Mouse (Mus musculus) E14TG2a.4 (cell line): ENCODE measurements at regions not wholly inside any gene's neighbourhood (a gene's known extent, or its start where the extent isn't known, plus 50 kb on each side); places are given as distances from the start of the nearest gene placed in this dataset.
"Not testable (repeated sequence)": the region's sequence is repeated elsewhere in the genome, so short reads cannot be mapped to it uniquely, and the experiment has no call there.

Source experiments
- H3K27me3 ChIP-seq: 2 replicates; pipeline ENCODE4 v1.6.1; 2014; ENCODE audit warnings: low read length, control low read depth; ENCODE audit not compliant: insufficient read depth
- H3K36me3 ChIP-seq: 2 replicates; pipeline ENCODE4 v1.6.1; 2014; ENCODE audit warnings: low read length, control low read depth; ENCODE audit not compliant: insufficient read depth
- H3K4me1 ChIP-seq: replicated peaks from 2 replicates; pipeline ENCODE4 v1.6.1; 2014; ENCODE audit warnings: low read depth, low read length, control low read depth
- H3K4me3 ChIP-seq: replicated peaks from 2 replicates; pipeline ENCODE4 v1.5.1; 2014; ENCODE audit warnings: mild to moderate bottlenecking, low read length
- H3K9me3 ChIP-seq: 2 replicates; pipeline ENCODE4 v1.6.1; 2014; ENCODE audit warnings: low read length, control low read depth
- CTCF ChIP-seq: conservative IDR thresholded peaks from 2 replicates; pipeline ENCODE4 v1.5.1; 2014; ENCODE audit warnings: low read length
- NANOG ChIP-seq: IDR thresholded peaks from 2 replicates; pipeline ENCODE4 v1.6.1; 2014; ENCODE audit warnings: borderline replicate concordance, low read length, mixed read lengths
- POU5F1 ChIP-seq: IDR thresholded peaks from 2 replicates; pipeline ENCODE4 v1.6.1; 2014; ENCODE audit warnings: low read length, borderline replicate concordance

- Histone ChIP-seq H3K36me3 (no peaks in the 10 kb centered on the region), H3K9me3 (no peaks in the 10 kb centered on the region), H3K4me1 (peaks cover 3% of the 10 kb centered on the region; the same call in 1 of the 2 replicates), H3K27me3 (no peaks in the 10 kb centered on the region), H3K4me3 (no peak overlapping the region)
- TF ChIP-seq POU5F1, result no peak
- TF ChIP-seq NANOG, result no peak
- TF ChIP-seq CTCF, result no peak
Measured at GRCm38 (mm10) chrX:93888480-93888879, 56.5 kb upstream of the Pdk3 start.

DNA sequence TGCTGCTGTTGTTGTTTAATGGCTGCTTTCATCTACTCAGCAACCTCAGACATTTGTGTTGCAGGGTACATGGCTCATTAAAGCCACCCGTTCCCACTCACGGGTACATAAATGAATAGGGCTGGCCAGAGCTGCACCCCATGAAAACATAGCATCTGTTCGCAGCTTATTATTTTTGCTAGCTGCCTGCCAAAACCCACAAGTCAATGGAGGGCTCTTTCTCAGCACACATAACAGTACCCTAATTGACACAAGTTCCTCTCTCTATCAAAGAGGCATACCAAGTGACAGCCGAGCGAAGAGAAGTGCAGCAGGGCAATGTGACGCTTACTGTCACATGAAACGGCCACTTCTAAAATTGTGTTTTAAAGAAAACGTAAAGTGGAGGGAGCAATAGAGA, 57.0 kb upstream of the Pdk3 start:
- no peak overlapping the region for H3K4me3 ChIP-seq
- H3K4me1 ChIP-seq, result peaks cover 3% of the 10 kb centered on the region; the same call in 1 of the 2 replicates
- TF ChIP-seq CTCF, result no peak
- TF ChIP-seq POU5F1, result no peak
- TF ChIP-seq NANOG, result no peak
- no peaks in the 10 kb centered on the region for H3K36me3 ChIP-seq
- no peaks in the 10 kb centered on the region for H3K27me3 ChIP-seq
- H3K9me3 ChIP-seq, result no peaks in the 10 kb centered on the region

DNA sequence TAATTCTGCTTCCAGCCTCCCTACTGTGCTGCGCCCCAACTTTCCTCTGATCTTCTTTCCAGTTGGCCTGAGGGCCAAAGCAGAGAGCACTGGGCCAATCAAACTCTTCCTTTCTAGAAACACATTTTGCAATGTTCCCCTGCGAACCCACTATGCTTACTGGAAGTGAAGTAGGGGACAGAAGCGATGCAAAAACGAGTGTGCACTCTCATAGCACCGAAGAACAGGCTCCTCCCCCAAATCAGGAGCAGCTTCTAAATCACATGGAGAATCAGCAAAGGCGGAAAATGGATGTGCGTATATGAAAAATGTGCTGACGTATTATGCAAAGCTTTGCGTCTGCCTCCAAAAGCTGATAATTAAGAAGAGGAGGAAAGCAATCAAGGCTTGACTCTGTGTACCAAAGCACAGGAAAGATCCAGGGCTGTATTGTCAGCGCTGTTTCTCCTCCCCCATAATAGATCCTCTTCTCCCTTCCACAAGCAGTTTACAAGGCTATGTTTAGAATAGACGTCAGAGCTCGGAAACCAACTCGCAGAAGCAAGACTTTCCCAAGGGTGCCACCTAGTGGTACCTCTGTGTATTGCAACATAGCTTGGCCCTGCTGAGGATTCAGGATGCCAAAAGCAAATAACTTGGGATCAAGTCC, 57.5 kb upstream of the Pdk3 start:
- Histone ChIP-seq H3K4me3 (no peak overlapping the region), H3K27me3 (no peaks in the 10 kb centered on the region), H3K36me3 (no peaks in the 10 kb centered on the region), H3K9me3 (no peaks in the 10 kb centered on the region), H3K4me1 (peaks cover 3% of the 10 kb centered on the region; the same call in 1 of the 2 replicates)
- TF ChIP-seq CTCF, result peak; percentile 74
- no peak for TF ChIP-seq NANOG

DNA sequence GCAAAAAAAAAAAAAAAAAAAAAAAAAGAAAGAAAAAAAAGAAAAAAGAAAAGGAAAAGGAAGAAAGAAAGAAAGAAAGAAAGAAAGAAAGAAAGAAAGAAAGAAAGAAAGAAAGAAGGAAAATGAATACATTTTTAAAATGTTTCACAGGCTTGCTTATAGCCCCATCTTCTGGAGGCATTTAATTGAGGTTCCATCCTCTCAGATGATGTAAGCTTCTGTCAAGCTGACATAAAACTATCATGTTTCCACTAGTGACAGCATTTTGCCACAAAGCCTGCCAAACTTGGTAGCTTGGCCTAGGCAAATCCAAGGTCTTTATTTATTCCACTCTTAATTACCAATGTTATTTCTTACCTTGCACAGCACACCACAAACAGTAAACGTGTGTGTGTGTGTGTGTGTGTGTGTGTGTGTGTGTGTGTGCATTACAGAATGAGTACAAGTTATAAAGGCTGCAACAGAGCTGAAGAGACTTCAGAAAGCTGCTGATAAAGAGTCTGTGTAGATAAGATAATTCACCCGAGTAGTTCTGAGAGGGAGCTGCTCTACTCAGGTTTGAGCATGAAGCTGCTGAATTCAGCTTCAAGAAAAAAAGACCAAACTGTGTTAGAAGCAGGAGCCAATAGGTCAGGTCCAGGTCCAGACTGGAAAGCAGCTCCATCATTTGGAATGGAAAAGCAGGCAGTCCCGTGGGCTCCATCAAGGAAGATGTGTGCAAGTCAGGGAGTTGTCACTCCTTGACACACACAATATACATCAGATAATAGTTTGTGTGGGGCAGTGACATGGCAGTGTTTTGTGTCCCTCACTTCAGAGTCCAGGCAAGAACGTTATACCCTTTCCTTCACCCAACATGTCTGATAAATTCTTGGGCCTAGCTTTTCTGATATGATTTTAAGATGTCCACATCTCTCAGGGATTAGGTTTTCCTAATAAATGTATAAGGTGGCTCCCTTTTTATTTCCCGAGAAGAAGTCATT, 65.1 kb upstream of the Pdk3 start:
- Histone ChIP-seq H3K4me3 (no peak overlapping the region), H3K27me3 (no peaks in the 10 kb centered on the region), H3K9me3 (no peaks in the 10 kb centered on the region), H3K4me1 (no peaks in the 10 kb centered on the region), H3K36me3 (no peaks in the 10 kb centered on the region)
- no peak for TF ChIP-seq NANOG
- no peak for TF ChIP-seq CTCF
- no peak for TF ChIP-seq POU5F1

- H3K9me3 ChIP-seq, result no peaks in the 10 kb centered on the region
- H3K4me3 ChIP-seq, result no peak overlapping the region
- TF ChIP-seq CTCF (no peak), POU5F1 (no peak), NANOG (no peak)
- no peaks in the 10 kb centered on the region for H3K27me3 ChIP-seq
- H3K36me3 ChIP-seq, result no peaks in the 10 kb centered on the region
- no peaks in the 10 kb centered on the region for H3K4me1 ChIP-seq
Measured at GRCm38 (mm10) chrX:93903209-93903608, 65.2 kb upstream of the AU015836 start.

GRCm38 (mm10) chrX:93905531-93905930, 62.9 kb upstream of the AU015836 start:
- Histone ChIP-seq H3K27me3 (no peaks in the 10 kb centered on the region), H3K9me3 (no peaks in the 10 kb centered on the region), H3K4me3 (no peak overlapping the region), H3K36me3 (no peaks in the 10 kb centered on the region), H3K4me1 (no peaks in the 10 kb centered on the region)
- TF ChIP-seq POU5F1, result no peak
- TF ChIP-seq NANOG, result no peak
- no peak for TF ChIP-seq CTCF

DNA sequence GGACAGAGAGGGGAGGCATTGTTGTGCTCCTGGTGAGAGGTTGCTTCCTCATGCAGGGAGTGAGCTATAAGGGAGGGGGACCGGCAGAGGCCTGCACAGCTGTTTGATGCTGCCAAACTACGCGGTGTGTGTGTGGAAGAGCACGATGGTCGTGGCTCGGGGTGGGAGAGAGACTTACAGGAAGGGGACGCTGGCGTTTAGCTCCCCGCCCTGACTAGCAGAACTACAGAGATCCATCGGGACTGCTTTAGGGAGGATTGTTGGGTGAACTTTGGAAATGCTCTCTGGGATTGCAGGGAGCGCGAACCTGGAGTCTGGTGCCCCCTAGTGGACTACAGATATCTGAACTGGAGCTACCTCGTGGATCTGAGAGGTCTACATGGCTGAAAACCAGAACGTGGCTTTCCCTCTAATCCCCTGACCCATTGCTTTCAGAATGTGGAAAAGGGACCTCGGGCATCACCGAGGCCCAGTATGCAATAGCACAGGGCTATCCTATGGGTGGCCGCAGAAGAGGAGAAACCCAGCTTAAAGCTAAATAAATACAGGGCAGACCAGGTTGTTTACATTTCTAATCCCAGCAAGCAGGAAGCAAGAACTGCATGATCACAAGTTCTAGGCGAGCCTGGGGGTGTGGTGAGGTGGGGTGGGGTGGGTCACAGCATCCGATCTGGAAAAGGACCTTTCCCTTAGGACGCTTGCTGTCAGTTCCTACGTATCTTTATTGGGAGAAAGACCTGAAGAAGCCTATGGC, 57.2 kb upstream of the AU015836 start:
- no peaks in the 10 kb centered on the region for H3K36me3 ChIP-seq
- no peak for TF ChIP-seq POU5F1
- TF ChIP-seq CTCF, result peak; percentile 44
- TF ChIP-seq NANOG, result no peak
- peaks cover 5% of the 10 kb centered on the region; the same call in 1 of the 2 replicates for H3K4me1 ChIP-seq
- H3K27me3 ChIP-seq, result no peaks in the 10 kb centered on the region; the same call in 1 of the 2 replicates
- no peaks in the 10 kb centered on the region for H3K9me3 ChIP-seq
- H3K4me3 ChIP-seq, result no peak overlapping the region

DNA sequence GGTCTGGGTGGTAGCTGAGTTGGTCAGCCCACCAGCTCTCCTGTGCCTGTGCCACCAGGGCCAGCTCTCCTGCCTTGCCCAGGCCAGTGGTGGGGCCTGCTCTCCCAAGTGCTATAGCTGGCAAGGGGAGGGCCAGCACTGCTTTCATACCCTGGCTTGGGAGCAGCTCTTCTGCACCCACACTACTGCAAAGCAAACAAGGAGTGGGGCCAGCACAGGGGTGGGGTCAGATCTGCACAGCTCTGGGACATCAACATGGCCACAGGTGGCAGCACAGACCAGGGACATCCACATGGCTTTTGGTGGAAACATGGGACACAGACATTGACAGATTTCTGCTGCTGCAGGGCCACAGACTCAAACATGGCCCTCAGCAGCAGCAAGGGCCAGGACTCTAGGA, 52.9 kb upstream of the AU015836 start:
- TF ChIP-seq POU5F1 (no peak), NANOG (no peak), CTCF (no peak)
- Histone ChIP-seq H3K4me1 (peaks cover 5% of the 10 kb centered on the region; the same call in 1 of the 2 replicates), H3K9me3 (no peaks in the 10 kb centered on the region), H3K36me3 (peaks cover 4% of the 10 kb centered on the region), H3K4me3 (no peak overlapping the region), H3K27me3 (no peaks in the 10 kb centered on the region; the same call in 1 of the 2 replicates)

- H3K9me3 ChIP-seq, H3K4me3 ChIP-seq, H3K27me3 ChIP-seq, H3K4me1 ChIP-seq, H3K36me3 ChIP-seq: not testable (repeated sequence)
Measured at GRCm38 (mm10) chrX:93917367-93917766, 51.1 kb upstream of the AU015836 start.
